Mouse (Mus musculus) forebrain, embryonic 13.5 days (tissue): ENCODE data around the gene Fam171a1. TPM values are rescaled to one million over a fixed set of nuclear protein-coding genes. Genes with fewer than 3 reads are reported as not detected.
"Not testable (repeated sequence)": the region's sequence is repeated elsewhere in the genome, so short reads cannot be mapped to it uniquely, and the experiment has no call there.

Experiments used
- ATAC-seq: fragments of 200-750 bp; cut with Nextera tagmentation; 2 replicates; pipeline ENCODE4 v1.8.0; 2017
- H3K27ac ChIP-seq: fragments of 300-500 bp; sonication (generic); 2 replicates; pipeline ENCODE4 v1.5.1; 2015; ENCODE audit warnings: inconsistent platforms, mild to moderate bottlenecking, moderate library complexity
- H3K27me3 ChIP-seq: fragments of 300-500 bp; sonication (generic); 2 replicates; pipeline ENCODE4 v1.6.1; 2015; ENCODE audit warnings: mild to moderate bottlenecking, inconsistent platforms
- H3K36me3 ChIP-seq: fragments of 300-500 bp; sonication (generic); 2 replicates; pipeline ENCODE4 v1.6.1; 2015; ENCODE audit warnings: mild to moderate bottlenecking, inconsistent platforms; ENCODE audit not compliant: poor library complexity, severe bottlenecking
- H3K4me1 ChIP-seq: fragments of 300-500 bp; sonication (generic); 2 replicates; pipeline ENCODE4 v1.6.1; 2015; ENCODE audit warnings: inconsistent platforms
- H3K4me2 ChIP-seq: fragments of 300-500 bp; sonication (generic); 2 replicates; pipeline ENCODE4 v1.6.1; 2015; ENCODE audit warnings: inconsistent platforms, mild to moderate bottlenecking, moderate library complexity
- H3K4me3 ChIP-seq: fragments of 300-500 bp; sonication (generic); 2 replicates; pipeline ENCODE4 v1.5.1; 2015; ENCODE audit warnings: mild to moderate bottlenecking, inconsistent platforms
- H3K9ac ChIP-seq: fragments of 300-500 bp; sonication (generic); 2 replicates; pipeline ENCODE4 v1.6.1; 2015; ENCODE audit warnings: mild to moderate bottlenecking, inconsistent platforms
- H3K9me3 ChIP-seq: fragments of 300-500 bp; sonication (generic); replicated peaks from 2 replicates; pipeline ENCODE4 v1.6.1; 2016; ENCODE audit warnings: inconsistent platforms
- WGBS: fragments of 180-500 bp; shearing (Covaris S2); methylation state at CpG from one replicate; pipeline ENCODE4 v1.1.7; 2015; 5-methylcytosine and 5-hydroxymethylcytosine counted together
- polyA plus RNA-seq: library from polyadenylated mRNA; unstranded; fragments of >200 nt; fragmentation: Nextera tagmentation; extraction: Ambion mirVana; gene quantifications from 2 replicates; pipeline ENCODE4 v1.2.1, GENCODE M21; 2015

Gene Fam171a1
- polyA plus RNA-seq, 1 experiment from 2014 or later: 26.1 TPM

- 90% methylated on average over 4 of the region's 4 CpGs for WGBS
- no peaks in the 10 kb centered on the region for H3K27me3 ChIP-seq
- no peaks in the 10 kb centered on the region for H3K9me3 ChIP-seq
- no peak overlapping the region for H3K4me2 ChIP-seq
- H3K27ac ChIP-seq: no peak overlapping the region
- ATAC-seq: no peak
- peaks cover 5% of the 10 kb centered on the region for H3K4me1 ChIP-seq
- H3K4me3 ChIP-seq: no peak overlapping the region
- no peak overlapping the region for H3K9ac ChIP-seq
- H3K36me3 ChIP-seq: peaks cover 8% of the 10 kb centered on the region; the same call in 1 of the 2 replicates
Measured at GRCm38 (mm10) chr2:3180550-3180949, 66.5 kb downstream of the Fam171a1 start.

- no peak for ATAC-seq
- H3K9me3 ChIP-seq: no peaks in the 10 kb centered on the region
- H3K4me1 ChIP-seq: peaks cover 5% of the 10 kb centered on the region
- H3K27me3 ChIP-seq: no peaks in the 10 kb centered on the region
- no peak overlapping the region for H3K4me3 ChIP-seq
- H3K9ac ChIP-seq: no peak overlapping the region
- H3K27ac ChIP-seq: no peak overlapping the region
- 88% methylated on average over 5 of the region's 5 CpGs for WGBS
- peaks cover 12% of the 10 kb centered on the region for H3K36me3 ChIP-seq
- no peak overlapping the region for H3K4me2 ChIP-seq
Measured at GRCm38 (mm10) chr2:3183656-3184055, 69.6 kb downstream of the Fam171a1 start.

- no peak for ATAC-seq
- Histone ChIP-seq H3K4me1 (no peaks in the 10 kb centered on the region), H3K9me3 (no peaks in the 10 kb centered on the region), H3K27ac (no peak overlapping the region), H3K9ac (no peak overlapping the region), H3K27me3 (no peaks in the 10 kb centered on the region), H3K4me3 (no peak overlapping the region), H3K36me3 (peaks cover 10% of the 10 kb centered on the region), H3K4me2 (no peak overlapping the region)
- WGBS: 86% methylated on average over 5 of the region's 5 CpGs
Measured at GRCm38 (mm10) chr2:3185335-3185734, 71.3 kb downstream of the Fam171a1 start.

GRCm38 (mm10) chr2:3188745-3189475 lies 74.9 kb downstream of the Fam171a1 start:
- 93% methylated on average over 10 of the region's 10 CpGs for WGBS
- no peak overlapping the region for H3K4me2 ChIP-seq
- no peaks in the 10 kb centered on the region for H3K27me3 ChIP-seq
- no peak overlapping the region for H3K4me3 ChIP-seq
- no peak overlapping the region for H3K9ac ChIP-seq
- no peak overlapping the region for H3K27ac ChIP-seq
- no peaks in the 10 kb centered on the region for H3K9me3 ChIP-seq
- no peaks in the 10 kb centered on the region for H3K4me1 ChIP-seq
- no peak for ATAC-seq
- peaks cover 16% of the 10 kb centered on the region for H3K36me3 ChIP-seq

- no peaks in the 10 kb centered on the region for H3K4me1 ChIP-seq
- H3K9me3 ChIP-seq: no peaks in the 10 kb centered on the region
- H3K27ac ChIP-seq: no peak overlapping the region
- ATAC-seq: no peak
- H3K9ac ChIP-seq: no peak overlapping the region
- H3K4me2 ChIP-seq: no peak overlapping the region
- H3K36me3 ChIP-seq: peaks cover 26% of the 10 kb centered on the region
- WGBS: 87% methylated on average over 6 of the region's 6 CpGs
- no peak overlapping the region for H3K4me3 ChIP-seq
- no peaks in the 10 kb centered on the region for H3K27me3 ChIP-seq
Measured at GRCm38 (mm10) chr2:3191149-3191548, 77.1 kb downstream of the Fam171a1 start.

- H3K27ac ChIP-seq: no peak overlapping the region
- no peaks in the 10 kb centered on the region for H3K4me1 ChIP-seq
- H3K27me3 ChIP-seq: no peaks in the 10 kb centered on the region
- 65% methylated on average over 5 of the region's 5 CpGs for WGBS
- H3K9me3 ChIP-seq: no peaks in the 10 kb centered on the region
- no peak overlapping the region for H3K4me3 ChIP-seq
- ATAC-seq: no peak
- H3K9ac ChIP-seq: no peak overlapping the region
- no peak overlapping the region for H3K4me2 ChIP-seq
- peaks cover 50% of the 10 kb centered on the region for H3K36me3 ChIP-seq
Measured at GRCm38 (mm10) chr2:3195511-3195910, 81.5 kb downstream of the Fam171a1 start.

- Histone ChIP-seq H3K4me2 (no peak overlapping the region), H3K27ac (no peak overlapping the region), H3K9me3 (no peaks in the 10 kb centered on the region), H3K4me3 (no peak overlapping the region), H3K27me3 (no peaks in the 10 kb centered on the region), H3K4me1 (no peaks in the 10 kb centered on the region), H3K36me3 (peaks cover 45% of the 10 kb centered on the region), H3K9ac (no peak overlapping the region)
- ATAC-seq: no peak
- 92% methylated on average over 4 of the region's 4 CpGs for WGBS
Measured at GRCm38 (mm10) chr2:3200422-3200821, 86.4 kb downstream of the Fam171a1 start.

GRCm38 (mm10) chr2:3206975-3207642 lies 93.1 kb downstream of the Fam171a1 start:
- 88% methylated on average over 9 of the region's 9 CpGs for WGBS
- no peak for ATAC-seq
- Histone ChIP-seq H3K27ac (no peak overlapping the region), H3K4me1 (no peaks in the 10 kb centered on the region), H3K9me3 (no peaks in the 10 kb centered on the region), H3K27me3 (no peaks in the 10 kb centered on the region), H3K4me2 (no peak overlapping the region), H3K4me3 (no peak overlapping the region), H3K9ac (no peak overlapping the region), H3K36me3 (peaks cover 18% of the 10 kb centered on the region)

GRCm38 (mm10) chr2:3215480-3215879 lies 101.5 kb downstream of the Fam171a1 start:
- peaks cover 11% of the 10 kb centered on the region for H3K36me3 ChIP-seq
- no peak for ATAC-seq
- no peaks in the 10 kb centered on the region for H3K9me3 ChIP-seq
- no peak overlapping the region for H3K4me2 ChIP-seq
- H3K4me1 ChIP-seq: no peaks in the 10 kb centered on the region
- 89% methylated on average over 3 of the region's 3 CpGs for WGBS
- no peaks in the 10 kb centered on the region for H3K27me3 ChIP-seq
- no peak overlapping the region for H3K27ac ChIP-seq
- no peak overlapping the region for H3K4me3 ChIP-seq
- no peak overlapping the region for H3K9ac ChIP-seq

- Histone ChIP-seq H3K36me3 (peaks cover 11% of the 10 kb centered on the region), H3K4me1 (no peaks in the 10 kb centered on the region), H3K9me3 (no peaks in the 10 kb centered on the region), H3K27ac (no peak overlapping the region), H3K9ac (no peak overlapping the region), H3K4me3 (no peak overlapping the region), H3K4me2 (no peak overlapping the region), H3K27me3 (no peaks in the 10 kb centered on the region)
- WGBS: 90% methylated on average over 10 of the region's 10 CpGs
- ATAC-seq: no peak
Measured at GRCm38 (mm10) chr2:3216617-3217016, 102.6 kb downstream of the Fam171a1 start.

GRCm38 (mm10) chr2:3217577-3217976 lies 103.6 kb downstream of the Fam171a1 start:
- WGBS: 93% methylated on average over 3 of the region's 3 CpGs
- ATAC-seq, H3K9ac ChIP-seq, H3K27me3 ChIP-seq, H3K4me1 ChIP-seq, H3K9me3 ChIP-seq, H3K4me2 ChIP-seq, H3K4me3 ChIP-seq, H3K27ac ChIP-seq: not testable (repeated sequence)
- H3K36me3 ChIP-seq: peaks cover 11% of the 10 kb centered on the region

- H3K27ac ChIP-seq: no peak overlapping the region
Measured at GRCm38 (mm10) chr2:3218225-3218624, 104.2 kb downstream of the Fam171a1 start.

More at GRCm38 (mm10) chr2:3218225-3218624, 104.2 kb downstream of the Fam171a1 start:
- peaks cover 11% of the 10 kb centered on the region for H3K36me3 ChIP-seq
- H3K9ac ChIP-seq: no peak overlapping the region
- no peaks in the 10 kb centered on the region for H3K27me3 ChIP-seq
- H3K4me1 ChIP-seq: no peaks in the 10 kb centered on the region
- no peak overlapping the region for H3K4me3 ChIP-seq
- WGBS: 70% methylated on average over 6 of the region's 6 CpGs
- H3K9me3 ChIP-seq: no peaks in the 10 kb centered on the region
- no peak overlapping the region for H3K4me2 ChIP-seq
- no peak for ATAC-seq
